In the genomic region with DNA sequence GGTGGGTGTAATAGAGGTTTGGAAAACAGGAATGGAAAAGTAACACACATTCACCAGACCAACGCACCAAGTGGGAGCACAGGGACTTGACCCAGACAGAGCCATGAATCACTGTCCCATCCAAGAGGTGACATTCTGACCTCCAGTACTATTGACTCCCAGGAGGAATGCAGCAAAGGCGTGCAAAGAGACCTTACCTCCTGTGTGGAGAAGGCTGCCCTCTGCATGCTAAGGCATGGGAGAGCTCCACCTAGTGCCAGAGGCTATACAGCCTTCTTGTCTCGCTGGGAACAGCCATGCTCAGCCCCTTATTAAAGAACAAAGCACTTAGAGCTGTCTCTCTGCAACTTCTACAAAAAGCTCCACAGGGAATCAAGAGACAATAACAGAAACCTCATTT, we compare ENCODE assay signal across 13 mouse cellular contexts. TPM values are rescaled to one million over a fixed set of nuclear protein-coding genes. Genes with fewer than 3 reads are reported as not detected.
A peak's percentile ranks its signal among the peaks of the same experiment; 100 is the strongest.
DNase-seq lines count a peak whose midpoint lies in the region; ATAC-seq and TF ChIP-seq lines count a peak whose summit lies in the region.
"Had no signal": no experiment of that assay in that cellular context is flagged by ENCODE, and none has a peak within 500 bp of the region (broad histone marks: within the 10 kb centered on the region; RNA-seq: fewer than 3 reads in every experiment).

No protein-coding gene starts in this region.

- TF ChIP-seq EP300 in stomach, postnatal 0 days (optimal IDR thresholded peaks at IDR 0.05), result no peak

- H3K36me3 ChIP-seq in testis, adult 2 months (ENCODE audit: control insufficient read depth, insufficient read depth, low read length), result no peaks in the 10 kb centered on the region
- H3K36me3 ChIP-seq in stomach, postnatal 0 days (ENCODE audit: control insufficient read depth, insufficient read depth, low read length), result no peaks in the 10 kb centered on the region
- H3K36me3 ChIP-seq: forebrain, embryonic 15.5 days; limb, embryonic 13.5 days had no signal

- DNase-seq in kidney, adult 9 months, result peak; percentile 60
- DNase-seq in kidney, adult 11 months, result no peak
- no peak for DNase-seq in testis, postnatal 10 days (ENCODE audit: low spot score)
- DNase-seq in adrenal gland, postnatal 36 days, result peak; percentile 24 to 40
- DNase-seq in stomach, postnatal 0 days (ENCODE audit: low spot score), result no peak
- no peak for DNase-seq in spleen, adult 12 weeks (ENCODE audit: low spot score)
- DNase-seq: cerebellum, adult 9-10 months; gastrocnemius, postnatal 36 days; layer of hippocampus, adult 9-11 months; right cerebral cortex, postnatal 14 days had no signal

- 28% methylated on average over 3 of the region's 3 CpGs for WGBS in stomach, postnatal 0 days

- H3K9me3 ChIP-seq in stomach, postnatal 0 days (ENCODE audit: control insufficient read depth, low read length), result no peaks in the 10 kb centered on the region
- H3K9me3 ChIP-seq: forebrain, embryonic 15.5 days; limb, embryonic 13.5 days had no signal

- TF ChIP-seq CTCF in testis, adult 2 months (IDR thresholded peaks at IDR 0.05; ENCODE audit: control insufficient read depth, insufficient read depth, insufficient replicate concordance, low read depth, low read length), result peak; percentile 34; the same call in 1 of the 2 replicates
- peak; percentile 32; the same call in 1 of the 2 replicates for TF ChIP-seq CTCF in stomach, postnatal 0 days (IDR thresholded peaks at IDR 0.05; ENCODE audit: low read depth)

- no peaks in the 10 kb centered on the region for H3K27me3 ChIP-seq in testis, adult 2 months (ENCODE audit: control insufficient read depth, insufficient read depth, low read length)
- H3K27me3 ChIP-seq in stomach, postnatal 0 days (ENCODE audit: control insufficient read depth, insufficient read depth, low read length), result no peaks in the 10 kb centered on the region
- H3K27me3 ChIP-seq: forebrain, embryonic 15.5 days; limb, embryonic 13.5 days had no signal

- peaks cover 7% of the 10 kb centered on the region for H3K4me1 ChIP-seq in testis, adult 2 months (ENCODE audit: control insufficient read depth, insufficient read depth, low read length)
- H3K4me1 ChIP-seq in stomach, postnatal 0 days (replicated peaks; ENCODE audit: control insufficient read depth, insufficient read depth), result no peaks in the 10 kb centered on the region
- H3K4me1 ChIP-seq: forebrain, embryonic 15.5 days; limb, embryonic 13.5 days had no signal

- no peak for ATAC-seq in stomach, postnatal 0 days (ENCODE audit: low FRiP score, low TSS enrichment)
- ATAC-seq: forebrain, embryonic 15.5 days had no signal

- no peak overlapping the region for H3K9ac ChIP-seq in stomach, postnatal 0 days (ENCODE audit: low read length)
- H3K9ac ChIP-seq: forebrain, embryonic 15.5 days; limb, embryonic 13.5 days had no signal

- no peak for TF ChIP-seq POLR2A in testis, adult 2 months (IDR thresholded peaks at IDR 0.05; ENCODE audit: control insufficient read depth, low read depth, low read length)

- no peak overlapping the region for H3K27ac ChIP-seq in testis, adult 2 months (ENCODE audit: control insufficient read depth, insufficient read depth, low read depth, low read length)
- H3K27ac ChIP-seq in stomach, postnatal 0 days (replicated peaks), result no peak overlapping the region
- H3K27ac ChIP-seq: forebrain, embryonic 15.5 days; limb, embryonic 13.5 days had no signal

- H3K4me3 ChIP-seq in testis, adult 2 months (ENCODE audit: control insufficient read depth, low read depth, low read length), result no peak overlapping the region
- no peak overlapping the region for H3K4me3 ChIP-seq in stomach, postnatal 0 days (ENCODE audit: low read depth, low read length)
- H3K4me3 ChIP-seq: forebrain, embryonic 15.5 days; limb, embryonic 13.5 days had no signal

- no peak overlapping the region for H3K4me2 ChIP-seq in stomach, postnatal 0 days (replicated peaks; ENCODE audit: low read depth)
- H3K4me2 ChIP-seq: forebrain, embryonic 15.5 days; limb, embryonic 13.5 days had no signal

RNA-seq across cellular contexts. Expression of a gene that starts 9.2 kb away (rescaled TPM):
- 9.8 and 11.0 TPM in 2 replicates for polyA plus RNA-seq in testis, adult 2 months (2012; rRNA removed)
- total RNA-seq in adrenal gland, postnatal 36 days (2021), result 10 to 100 TPM; 20.0 to 20.3 TPM
- 2.2 and 2.9 TPM in 2 replicates for polyA plus RNA-seq in stomach, postnatal 0 days (2015; fragmentation: Nextera tagmentation; extraction: Ambion mirVana)

Comparison
In these comparisons a context has a peak if more than half of its experiments do, and no peak if none do; other contexts are left out.
1. DNase-seq: peak in kidney, adult 9 months (single experiment) and adrenal gland, postnatal 36 days (2 of 2); none in kidney, adult 11 months (single experiment), testis, postnatal 10 days (single experiment), stomach, postnatal 0 days (single experiment) and spleen, adult 12 weeks (single experiment).